Mouse (Mus musculus) olfactory bulb, adult 2 months (tissue): ENCODE measurements at regions not wholly inside any gene's neighbourhood (a gene's known extent, or its start where the extent isn't known, plus 50 kb on each side); places are given as distances from the start of the nearest gene placed in this dataset.

Experiments
- CTCF ChIP-seq: fragments of 200-500 bp; IDR thresholded peaks from 2 replicates; pipeline ENCODE4 v1.5.1; 2012; ENCODE audit warnings: low read depth, mild to moderate bottlenecking, low read length, moderate library complexity; ENCODE audit not compliant: insufficient read depth
- POLR2A ChIP-seq: fragments of 200-500 bp; IDR thresholded peaks from 2 replicates; pipeline ENCODE4 v1.6.1; 2012; ENCODE audit warnings: mild to moderate bottlenecking, low read depth, low read length, moderate library complexity; ENCODE audit not compliant: insufficient read depth

- TF ChIP-seq CTCF (no peak), POLR2A (no peak)
Measured at GRCm38 (mm10) chr2:147989616-147990015, 57.2 kb downstream of the Foxa2 start.
